Mouse (Mus musculus) intestine, postnatal 0 days (tissue): ENCODE data around the gene Vps51. TPM values are rescaled to one million over a fixed set of nuclear protein-coding genes. Genes with fewer than 3 reads are reported as not detected.

Experiments
- ATAC-seq: fragments of 200-750 bp; cut with Nextera tagmentation; 2 replicates; pipeline ENCODE4 v1.8.0; 2017; ENCODE audit warnings: mild to moderate bottlenecking, moderate TSS enrichment, moderate library complexity
- H3K27ac ChIP-seq: fragments of 300-500 bp; sonication (generic); 2 replicates; pipeline ENCODE4 v1.5.1; 2014; ENCODE audit warnings: mild to moderate bottlenecking, low read depth, low read length, moderate library complexity
- H3K27me3 ChIP-seq: fragments of 300-500 bp; sonication (generic); replicated peaks from 2 replicates; pipeline ENCODE4 v1.6.1; 2014; ENCODE audit warnings: low read length, mixed read lengths; ENCODE audit not compliant: control insufficient read depth, insufficient read depth
- H3K36me3 ChIP-seq: fragments of 300-500 bp; sonication (generic); 2 replicates; pipeline ENCODE4 v1.6.1; 2014; ENCODE audit warnings: mild to moderate bottlenecking, moderate library complexity; ENCODE audit not compliant: control insufficient read depth, insufficient read depth
- H3K4me1 ChIP-seq: fragments of 300-500 bp; sonication (generic); replicated peaks from 2 replicates; pipeline ENCODE4 v1.6.1; 2014; ENCODE audit warnings: antibody characterized with exemption, low read length, mixed read lengths; ENCODE audit not compliant: control insufficient read depth, insufficient read depth
- H3K4me2 ChIP-seq: fragments of 300-500 bp; sonication (generic); replicated peaks from 2 replicates; pipeline ENCODE4 v1.6.1; 2014; ENCODE audit warnings: low read depth, mild to moderate bottlenecking, moderate library complexity
- H3K4me3 ChIP-seq: fragments of 300-500 bp; sonication (generic); 2 replicates; pipeline ENCODE4 v1.5.1; 2014; ENCODE audit warnings: low read depth, low read length
- H3K9ac ChIP-seq: fragments of 300-500 bp; sonication (generic); 2 replicates; pipeline ENCODE4 v1.6.1; 2014; ENCODE audit warnings: mild to moderate bottlenecking, low read depth, low read length
- H3K9me3 ChIP-seq: fragments of 300-500 bp; sonication (generic); 2 replicates; pipeline ENCODE4 v1.6.1; 2016; ENCODE audit warnings: mixed run types; ENCODE audit not compliant: control insufficient read depth
- CTCF ChIP-seq: sonication (generic); IDR thresholded peaks from 2 replicates; pipeline ENCODE4 v1.5.1; 2016; ENCODE audit warnings: low read depth, mild to moderate bottlenecking, control low read depth, antibody characterized with exemption, moderate library complexity
- WGBS: fragments of 180-500 bp; shearing (Covaris S2); extraction: QIAGEN DNeasy Blood & Tissue Kit; methylation state at CpG from one replicate; pipeline ENCODE4 v1.1.7; 2014; 5-methylcytosine and 5-hydroxymethylcytosine counted together
- microRNA-seq: library from miRNA; unstranded; fragments of <30 nt; microRNA quantifications from one replicate; pipeline ENCODE4, GENCODE M21; 2016
- polyA plus RNA-seq: library from polyadenylated mRNA; unstranded; fragments of >200 nt; fragmentation: Nextera tagmentation; extraction: Ambion mirVana; gene quantifications from 2 replicates; pipeline ENCODE4 v1.2.1, GENCODE M21; 2015

Vps51 gene
- polyA plus RNA-seq, 1 experiment from 2014 or later, result 42.4 TPM

DNA sequence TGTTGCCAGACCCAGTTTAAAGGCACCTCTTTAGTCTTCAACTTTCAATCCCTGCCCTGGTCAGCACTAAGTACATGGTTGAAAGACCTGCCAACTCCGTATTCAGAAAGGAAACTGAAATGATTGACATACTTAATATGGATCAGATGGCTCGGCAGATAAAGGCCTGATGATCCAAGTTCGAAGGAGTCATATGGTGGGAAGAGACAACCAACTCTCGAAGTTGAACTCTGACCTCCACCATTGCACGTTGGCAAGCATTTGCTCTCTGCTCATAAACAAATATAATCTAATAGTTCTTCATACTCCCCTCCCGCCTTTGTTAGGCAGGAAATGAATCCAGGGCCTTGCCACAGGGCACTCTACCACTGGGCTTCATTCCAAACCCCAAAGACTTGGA lies 48.0 kb downstream of the Vps51 start:
- H3K9me3 ChIP-seq, result no peaks in the 10 kb centered on the region
- WGBS, result 65% methylated on average over 6 of the region's 6 CpGs
- no peak for ATAC-seq

GRCm38 (mm10) chr19:6023930-6024329 lies 53.1 kb downstream of the Vps51 start:
- WGBS, result 85% methylated on average over 7 of the region's 7 CpGs
- Histone ChIP-seq H3K9me3 (no peaks in the 10 kb centered on the region), H3K9ac (no peak overlapping the region), H3K27me3 (no peaks in the 10 kb centered on the region), H3K36me3 (no peaks in the 10 kb centered on the region), H3K4me1 (no peaks in the 10 kb centered on the region), H3K4me3 (no peak overlapping the region), H3K27ac (no peak overlapping the region), H3K4me2 (no peak overlapping the region)
- ATAC-seq, result no peak
- TF ChIP-seq CTCF, result no peak

More for the DNA sequence above, 48.0 kb downstream of the Vps51 start:
- H3K27me3 ChIP-seq, result no peaks in the 10 kb centered on the region
- H3K27ac ChIP-seq, result no peak overlapping the region
- no peak for TF ChIP-seq CTCF
- H3K4me2 ChIP-seq, result no peak overlapping the region
- no peaks in the 10 kb centered on the region for H3K36me3 ChIP-seq
- no peaks in the 10 kb centered on the region for H3K4me1 ChIP-seq
- no peak overlapping the region for H3K4me3 ChIP-seq
- no peak overlapping the region for H3K9ac ChIP-seq

- Histone ChIP-seq H3K9ac (no peak overlapping the region), H3K4me3 (no peak overlapping the region), H3K4me2 (no peak overlapping the region), H3K27ac (no peak overlapping the region), H3K9me3 (no peaks in the 10 kb centered on the region), H3K27me3 (no peaks in the 10 kb centered on the region), H3K4me1 (no peaks in the 10 kb centered on the region), H3K36me3 (no peaks in the 10 kb centered on the region)
- no peak for TF ChIP-seq CTCF
- no peak for ATAC-seq
- WGBS, result 63% methylated on average over 8 of the region's 8 CpGs
Observed at GRCm38 (mm10) chr19:6023059-6023458, 54.0 kb downstream of the Vps51 start.

DNA sequence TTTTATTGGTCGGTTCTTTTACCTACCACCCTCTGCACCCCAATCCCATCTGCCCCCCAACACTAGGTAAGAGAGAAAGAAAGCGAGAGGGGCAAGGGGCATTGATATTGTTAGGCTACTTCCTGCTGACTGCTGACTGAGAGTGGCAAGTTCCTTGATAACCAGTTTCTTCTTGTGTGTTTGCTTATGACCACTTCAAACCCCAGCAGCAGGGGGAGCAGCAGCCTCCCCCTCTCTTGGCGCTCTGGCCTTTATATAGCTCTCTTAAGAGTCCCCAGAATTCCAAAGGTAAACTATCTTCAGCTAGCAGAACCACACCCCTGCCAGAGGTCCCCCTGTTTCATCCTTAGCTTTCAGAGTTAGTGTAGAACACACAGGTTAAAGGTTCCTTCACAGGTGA lies 56.8 kb downstream of the Vps51 start:
- Histone ChIP-seq H3K36me3 (no peaks in the 10 kb centered on the region), H3K4me2 (no peak overlapping the region), H3K27ac (no peak overlapping the region), H3K9me3 (no peaks in the 10 kb centered on the region), H3K4me1 (no peaks in the 10 kb centered on the region), H3K27me3 (no peaks in the 10 kb centered on the region), H3K4me3 (no peak overlapping the region), H3K9ac (no peak overlapping the region)
- no peak for ATAC-seq
- WGBS, result 41% methylated on average over 3 of the region's 3 CpGs
- TF ChIP-seq CTCF, result peak; percentile 62

- 0 out of 2 replicates have a peak overlapping the region, but pooled peaks have one; percentile 13 for H3K4me2 ChIP-seq
- no peak overlapping the region for H3K4me3 ChIP-seq
- H3K27me3 ChIP-seq, result no peaks in the 10 kb centered on the region
- no peaks in the 10 kb centered on the region; the same call in 1 of the 2 replicates for H3K36me3 ChIP-seq
- 32% methylated on average over 15 of the region's 15 CpGs for WGBS
- H3K27ac ChIP-seq, result no peak overlapping the region
- no peaks in the 10 kb centered on the region for H3K4me1 ChIP-seq
- 0 out of 2 replicates have a peak, but pooled peaks have one; percentile 16 for ATAC-seq
- peak; percentile 95 for TF ChIP-seq CTCF
- no peak overlapping the region for H3K9ac ChIP-seq
- no peaks in the 10 kb centered on the region for H3K9me3 ChIP-seq
Observed at GRCm38 (mm10) chr19:6018142-6019089, 58.6 kb downstream of the Vps51 start.

Small RNA genes within 50 kb of the gene (microRNA-seq; reads per million reads assigned to microRNA genes)
- 2.7 reads per million, percentile 2 among the genes with 10 or more reads in this experiment for gene Mir6988

Other genes starting within 250 kb of the Vps51 start
- gene Frmd8, start 202.0 kb downstream of the Vps51 start, polyA plus RNA-seq, result 21.7 and 24.0 TPM in 2 replicates
- 3.8 and 4.0 TPM in 2 replicates for gene Slc25a45, start 199.4 kb downstream of the Vps51 start, polyA plus RNA-seq
- gene Tigd3, start 183.1 kb downstream of the Vps51 start, polyA plus RNA-seq, result 1.0 and 1.2 TPM in 2 replicates
- gene Dpf2, start 164.2 kb downstream of the Vps51 start, polyA plus RNA-seq, result 49.9 and 51.9 TPM in 2 replicates
- gene Cdc42ep2, start 152.4 kb downstream of the Vps51 start, polyA plus RNA-seq, result 6.5 and 6.6 TPM in 2 replicates
- 23.5 and 23.9 TPM in 2 replicates for gene Pola2, start 113.0 kb downstream of the Vps51 start, polyA plus RNA-seq
- gene Slc22a20, start 91.1 kb downstream of the Vps51 start, polyA plus RNA-seq, result not detected in 2 replicates
- 17.0 and 17.8 TPM in 2 replicates for gene Capn1, start 61.3 kb downstream of the Vps51 start, polyA plus RNA-seq
- 17.7 and 21.3 TPM in 2 replicates for gene Syvn1, start 30.7 kb downstream of the Vps51 start, polyA plus RNA-seq
- gene Mrpl49, start 19.4 kb downstream of the Vps51 start, polyA plus RNA-seq, result 35.0 and 36.3 TPM in 2 replicates
- 964 and 990 TPM in 2 replicates for gene Fau, start 19.4 kb downstream of the Vps51 start, polyA plus RNA-seq
- 30.8 and 33.3 TPM in 2 replicates for gene Znhit2, start 16.0 kb downstream of the Vps51 start, polyA plus RNA-seq
- gene Tm7sf2, start 8.9 kb downstream of the Vps51 start, polyA plus RNA-seq, result 13.4 and 17.5 TPM in 2 replicates
- not detected in 2 replicates for gene Tmem262, start 2.8 kb upstream of the Vps51 start, polyA plus RNA-seq
- gene Gm28374, start 5.0 kb upstream of the Vps51 start, polyA plus RNA-seq, result 0.43 and 0.47 TPM in 2 replicates
- 54.9 and 56.2 TPM in 2 replicates for gene Zfpl1, start 7.7 kb upstream of the Vps51 start, polyA plus RNA-seq
- 8.7 and 8.9 TPM in 2 replicates for gene Cdca5, start 7.8 kb upstream of the Vps51 start, polyA plus RNA-seq
- gene AC131692.1, start 17.2 kb upstream of the Vps51 start, polyA plus RNA-seq, result not detected in 2 replicates
- gene Naaladl1, start 28.6 kb upstream of the Vps51 start, polyA plus RNA-seq, result 273 and 333 TPM in 2 replicates
- gene Sac3d1, start 41.4 kb upstream of the Vps51 start, polyA plus RNA-seq, result 17.0 and 19.1 TPM in 2 replicates
- 23.0 and 23.3 TPM in 2 replicates for gene Snx15, start 51.1 kb upstream of the Vps51 start, polyA plus RNA-seq
- gene Batf2, start 63.8 kb upstream of the Vps51 start, polyA plus RNA-seq, result 0.61 and 1.3 TPM in 2 replicates
- gene Arl2, start 64.3 kb upstream of the Vps51 start, polyA plus RNA-seq, result 70.6 and 71.5 TPM in 2 replicates
- 0.20 TPM in 1 of 2 replicates, not detected in the other for gene Majin, start 107.2 kb upstream of the Vps51 start, polyA plus RNA-seq
- 0.26 and 0.34 TPM in 2 replicates for gene Gpha2, start 149.1 kb upstream of the Vps51 start, polyA plus RNA-seq
- 15.2 and 17.1 TPM in 2 replicates for gene Ppp2r5b, start 158.6 kb upstream of the Vps51 start, polyA plus RNA-seq
- gene Atg2a, start 164.4 kb upstream of the Vps51 start, polyA plus RNA-seq, result 3.6 and 4.0 TPM in 2 replicates
- gene Ehd1, start 199.5 kb upstream of the Vps51 start, polyA plus RNA-seq, result 177 and 201 TPM in 2 replicates
- gene Cdc42bpg, start 229.2 kb upstream of the Vps51 start, polyA plus RNA-seq, result 1.8 and 2.3 TPM in 2 replicates